8 mouse cellular contexts compared by ENCODE assay signal in genomic region chr3:89213803-89214530, GRCm38 (mm10). TPM values are rescaled to one million over a fixed set of nuclear protein-coding genes. Genes with fewer than 3 reads are reported as not detected.
DNase-seq lines count a peak whose midpoint lies in the region; ATAC-seq lines count a peak whose summit lies in the region.

No protein-coding gene starts in this region.

- H3K4me2 ChIP-seq in heart, embryonic 14.5 days (ENCODE audit: low read length): peak overlapping the region; percentile 71
- H3K4me2 ChIP-seq in liver, embryonic 13.5 days: peak overlapping the region; percentile 88
- peak overlapping the region; percentile 70 for H3K4me2 ChIP-seq in stomach, embryonic 14.5 days (replicated peaks; ENCODE audit: low read depth, low read length)

- peak overlapping the region; percentile 75 for H3K9ac ChIP-seq in heart, embryonic 14.5 days (ENCODE audit: low read length)
- H3K9ac ChIP-seq in liver, embryonic 13.5 days: peak overlapping the region; percentile 80
- H3K9ac ChIP-seq in stomach, embryonic 14.5 days (replicated peaks; ENCODE audit: low read depth, low read length): peak overlapping the region; percentile 71

- H3K4me1 ChIP-seq in heart, embryonic 14.5 days (ENCODE audit: control insufficient read depth in 2 of 2, insufficient read depth in 2 of 2, low read length in 2 of 2): peaks cover 8 to 22% of the 10 kb centered on the region in 2 experiments
- peaks cover 42% of the 10 kb centered on the region for H3K4me1 ChIP-seq in liver, embryonic 13.5 days (replicated peaks)
- H3K4me1 ChIP-seq in stomach, embryonic 14.5 days (ENCODE audit: control insufficient read depth, insufficient read depth, low read length): peaks cover 15% of the 10 kb centered on the region

- H3K27me3 ChIP-seq in heart, embryonic 14.5 days (ENCODE audit: control insufficient read depth, insufficient read depth, low read length): no peaks in the 10 kb centered on the region
- peaks cover 15% of the 10 kb centered on the region for H3K27me3 ChIP-seq in liver, embryonic 13.5 days
- H3K27me3 ChIP-seq in stomach, embryonic 14.5 days (ENCODE audit: control insufficient read depth, insufficient read depth, low read length): no peaks in the 10 kb centered on the region

- DNase-seq in CD8-positive naive resting alpha-beta T cell, adult 2 months (ENCODE audit: low read depth in 2 of 2, low spot score in 2 of 2): peak; percentile 80 to 83
- peak; percentile 79 for DNase-seq in c-Kit-negative CD71-positive TER-119-positive erythroid progenitor cells, embryonic 14.5 days (ENCODE audit: low read depth, low spot score)
- peak; percentile 61 for DNase-seq in fibroblast of lung, adult 2 months (ENCODE audit: low read depth)
- peak; percentile 95 for DNase-seq in kidney, postnatal 14 days
- peak; percentile 87 for DNase-seq in liver, embryonic 13.5 days
- DNase-seq in natural killer cell, adult 2 months (ENCODE audit: low spot score in 2 of 2): peak; percentile 93 to 94

- H3K4me3 ChIP-seq in heart, embryonic 14.5 days (ENCODE audit: control insufficient read depth in 1 of 2, insufficient read depth in 1 of 2, low read depth in 1 of 2, low read length in 2 of 2): peak overlapping the region; percentile 85 to 92
- H3K4me3 ChIP-seq in liver, embryonic 13.5 days (replicated peaks): peak overlapping the region; percentile 83
- H3K4me3 ChIP-seq in stomach, embryonic 14.5 days (ENCODE audit: low read depth, low read length): peak overlapping the region; percentile 53

- WGBS in heart, embryonic 14.5 days: under 1% methylated on average over 68 of the region's 69 CpGs
- WGBS in liver, embryonic 13.5 days (ENCODE audit: insufficient replicate concordance): under 1% methylated on average over 65 of the region's 69 CpGs
- WGBS in stomach, embryonic 14.5 days: under 1% methylated on average over 69 of the region's 69 CpGs

- peak overlapping the region; percentile 90 to 94 for H3K27ac ChIP-seq in heart, embryonic 14.5 days (replicated peaks in 1 of 2; ENCODE audit: control insufficient read depth in 1 of 2, insufficient read depth in 1 of 2, low read depth in 2 of 2, low read length in 2 of 2)
- H3K27ac ChIP-seq in liver, embryonic 13.5 days: peak overlapping the region; percentile 71
- H3K27ac ChIP-seq in stomach, embryonic 14.5 days (ENCODE audit: low read length): peak overlapping the region; percentile 98

- no peaks in the 10 kb centered on the region for H3K9me3 ChIP-seq in heart, embryonic 14.5 days (ENCODE audit: control insufficient read depth, low read length)
- no peaks in the 10 kb centered on the region for H3K9me3 ChIP-seq in liver, embryonic 13.5 days (replicated peaks)
- H3K9me3 ChIP-seq in stomach, embryonic 14.5 days (ENCODE audit: control insufficient read depth, low read depth, low read length): no peaks in the 10 kb centered on the region

- peaks cover 22% of the 10 kb centered on the region for H3K36me3 ChIP-seq in heart, embryonic 14.5 days (ENCODE audit: control insufficient read depth, insufficient read depth, low read length)
- peaks cover 21% of the 10 kb centered on the region for H3K36me3 ChIP-seq in liver, embryonic 13.5 days
- H3K36me3 ChIP-seq in stomach, embryonic 14.5 days (ENCODE audit: control insufficient read depth, insufficient read depth, low read length): peaks cover 15% of the 10 kb centered on the region

- peak; percentile 89 for ATAC-seq in heart, embryonic 14.5 days (ENCODE audit: insufficient number of reproducible peaks, insufficient read depth, low FRiP score, low read depth)
- ATAC-seq in liver, embryonic 13.5 days (ENCODE audit: low read depth): peak; percentile 89
- ATAC-seq in stomach, embryonic 14.5 days (ENCODE audit: insufficient number of reproducible peaks, insufficient read depth, low FRiP score, low read depth): peak; percentile 92

RNA-seq across cellular contexts. Expression of gene Thbs3, which starts 1.0 kb away (rescaled TPM):
- polyA plus RNA-seq in heart, embryonic 14.5 days (2014; fragmentation: Nextera tagmentation; extraction: Ambion mirVana): 12.9 and 14.5 TPM in 2 replicates
- polyA plus RNA-seq in liver, embryonic 13.5 days (2015; fragmentation: Nextera tagmentation; extraction: Ambion mirVana): 1.0 and 1.5 TPM in 2 replicates
- polyA plus RNA-seq in stomach, embryonic 14.5 days (2014; fragmentation: Nextera tagmentation; extraction: Ambion mirVana): 24.2 and 26.4 TPM in 2 replicates

RNA-seq across cellular contexts. Expression of gene Gba, which starts 11.2 kb away (rescaled TPM):
- 33.5 and 34.0 TPM in 2 replicates for polyA plus RNA-seq in heart, embryonic 14.5 days (2014; fragmentation: Nextera tagmentation; extraction: Ambion mirVana)
- 21.7 and 23.7 TPM in 2 replicates for polyA plus RNA-seq in liver, embryonic 13.5 days (2015; fragmentation: Nextera tagmentation; extraction: Ambion mirVana)
- polyA plus RNA-seq in stomach, embryonic 14.5 days (2014; fragmentation: Nextera tagmentation; extraction: Ambion mirVana): 37.0 and 37.4 TPM in 2 replicates

RNA-seq across cellular contexts. Expression of gene Mtx1, which starts 12.9 kb away (rescaled TPM):
- 93.6 and 102 TPM in 2 replicates for polyA plus RNA-seq in heart, embryonic 14.5 days (2014; fragmentation: Nextera tagmentation; extraction: Ambion mirVana)
- 152 and 155 TPM in 2 replicates for polyA plus RNA-seq in liver, embryonic 13.5 days (2015; fragmentation: Nextera tagmentation; extraction: Ambion mirVana)
- polyA plus RNA-seq in stomach, embryonic 14.5 days (2014; fragmentation: Nextera tagmentation; extraction: Ambion mirVana): 182 and 196 TPM in 2 replicates

RNA-seq across cellular contexts. Expression of gene Muc1, which starts 14.9 kb away (rescaled TPM):
- 0.16 TPM in 1 of 2 replicates, not detected in the other for polyA plus RNA-seq in heart, embryonic 14.5 days (2014; fragmentation: Nextera tagmentation; extraction: Ambion mirVana)
- polyA plus RNA-seq in liver, embryonic 13.5 days (2015; fragmentation: Nextera tagmentation; extraction: Ambion mirVana): 0.14 and 0.51 TPM in 2 replicates
- 56.3 and 58.2 TPM in 2 replicates for polyA plus RNA-seq in stomach, embryonic 14.5 days (2014; fragmentation: Nextera tagmentation; extraction: Ambion mirVana)

RNA-seq across cellular contexts. Expression of gene Fam189b, which starts 31.0 kb away (rescaled TPM):
- 9.1 and 12.8 TPM in 2 replicates for polyA plus RNA-seq in heart, embryonic 14.5 days (2014; fragmentation: Nextera tagmentation; extraction: Ambion mirVana)
- 2.8 and 3.9 TPM in 2 replicates for polyA plus RNA-seq in liver, embryonic 13.5 days (2015; fragmentation: Nextera tagmentation; extraction: Ambion mirVana)
- 28.3 and 28.7 TPM in 2 replicates for polyA plus RNA-seq in stomach, embryonic 14.5 days (2014; fragmentation: Nextera tagmentation; extraction: Ambion mirVana)

Comparison
In these comparisons a context has a peak if more than half of its experiments do, and no peak if none do; other contexts are left out.
1. Peak in every context shown above with its lines: DNase-seq, ATAC-seq, H3K4me3 ChIP-seq and H3K27ac ChIP-seq.